Mouse (Mus musculus) gastrocnemius, postnatal 4 days (tissue): ENCODE data around the gene P2rx6. TPM values are rescaled to one million over a fixed set of nuclear protein-coding genes. Genes with fewer than 3 reads are reported as not detected.
"Not testable (repeated sequence)": the region's sequence is repeated elsewhere in the genome, so short reads cannot be mapped to it uniquely, and the experiment has no call there.

Experiments
- DNase-seq, 2 experiments: peaks; one replicate each; pipeline ENCODE4 v3.0.0; 2021 to 2022; ENCODE audit warnings: low spot score in 2 of 2, mixed read lengths in 2 of 2
- total RNA-seq, 2 experiments: library from RNA; stranded (reverse); gene quantifications; 2 replicates each; pipeline ENCODE4 v1.2.3; 2021

The P2rx6 gene
- total RNA-seq, 2 experiments from 2014 or later: 6.3 to 7.5 TPM

GRCm38 (mm10) chr16:17561128-17561750 is 446 bp upstream of the P2rx6 start, which contains the start of gene Lrrc74b:
Gene Lrrc74b, minus strand, starts transcription at chr16:17561247.
- peak in 1 of 2 experiments; percentile 72 for DNase-seq

GRCm38 (mm10) chr16:17563580-17563979 is 1.9 kb downstream of the P2rx6 start:
- DNase-seq: no peak

DNA sequence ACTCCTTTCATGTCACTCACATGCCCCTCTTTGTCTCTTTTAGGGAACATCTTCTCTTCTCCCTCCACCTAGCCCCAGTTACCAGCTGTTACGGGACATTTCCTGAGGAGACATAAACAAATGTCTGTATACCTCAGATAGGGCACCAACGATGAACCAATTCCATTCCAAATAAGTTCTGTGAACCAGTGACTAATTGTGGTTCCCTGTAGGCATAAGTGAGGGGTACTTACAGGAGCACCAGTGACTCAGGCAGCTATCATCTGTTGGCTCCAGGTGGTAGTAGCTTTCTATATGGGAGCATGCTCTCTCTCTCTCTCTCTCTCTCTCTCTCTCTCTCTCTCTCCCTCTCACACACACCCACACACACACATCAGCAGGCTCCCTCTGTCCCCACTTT is 2.5 kb downstream of the P2rx6 start:
- DNase-seq: no peak

GRCm38 (mm10) chr16:17564771-17565170 is 3.1 kb downstream of the P2rx6 start:
- no peak for DNase-seq

- no peak for DNase-seq
Measured at GRCm38 (mm10) chr16:17566186-17566585, 4.5 kb downstream of the P2rx6 start.

GRCm38 (mm10) chr16:17575870-17576824 is 14.5 kb downstream of the P2rx6 start:
- DNase-seq: peak; percentile 36 to 60

DNA sequence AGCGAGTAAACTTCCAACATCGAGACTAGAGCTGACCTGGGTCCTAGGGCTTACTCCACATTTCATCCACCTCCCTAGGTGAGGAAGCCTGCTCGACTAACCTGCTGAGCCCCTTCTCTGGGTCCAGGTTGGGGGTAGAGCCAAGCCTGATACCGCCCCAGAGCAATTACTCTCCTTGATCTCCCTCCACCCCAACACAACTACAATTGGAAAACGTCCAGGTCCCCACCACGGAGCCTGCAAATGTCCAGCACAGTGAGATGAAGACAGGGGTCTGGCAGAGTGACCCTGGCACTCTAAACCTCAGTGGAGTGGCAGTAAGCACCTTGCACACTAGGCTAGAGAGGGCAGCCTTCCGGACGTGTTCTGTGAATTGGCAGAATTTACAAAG is 15.1 kb downstream of the P2rx6 start:
- DNase-seq: no peak

DNA sequence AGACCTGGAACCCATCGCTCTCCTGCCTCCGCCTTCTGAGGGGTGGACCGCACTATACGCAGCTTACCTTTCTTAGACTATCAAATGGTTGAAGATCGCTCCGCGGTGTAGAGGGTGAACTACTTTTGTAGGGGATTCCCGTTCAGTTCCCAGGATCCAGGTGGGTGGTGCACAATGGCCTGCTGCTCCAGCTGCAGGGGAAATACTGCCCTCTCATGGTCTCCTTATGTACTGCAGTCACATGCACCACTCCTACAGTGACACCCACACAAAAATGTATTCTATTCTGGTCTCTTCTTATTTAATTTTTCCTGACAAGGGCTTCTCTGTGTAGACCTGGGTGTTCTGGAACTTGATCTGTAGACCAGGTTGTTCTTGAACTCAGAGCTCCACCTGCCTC is 21.4 kb downstream of the P2rx6 start, which contains the start of gene Slc7a4:
TSS of gene Slc7a4 (minus strand) at position 151 of the 400 bp plus-strand sequence.
- no peak for DNase-seq

DNA sequence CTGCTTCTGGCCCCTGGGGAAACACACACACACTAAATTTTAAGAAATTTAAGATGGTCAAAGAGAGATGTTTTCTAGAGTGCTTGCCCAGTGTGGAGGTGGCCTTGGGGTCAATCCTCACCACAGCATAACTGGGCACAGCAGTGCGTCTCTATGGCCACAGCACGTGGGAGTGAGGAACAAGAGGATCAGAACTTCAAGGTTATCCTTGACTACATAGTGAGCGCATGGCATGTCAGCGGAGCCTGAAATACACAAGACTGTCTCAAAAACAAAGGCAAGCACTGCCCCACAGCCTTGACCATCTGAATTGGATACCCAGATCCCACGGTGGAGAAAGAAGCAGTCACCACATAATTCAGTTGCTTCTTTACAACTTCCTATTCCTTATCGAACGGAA is 22.9 kb downstream of the P2rx6 start:
- DNase-seq: no peak

DNA sequence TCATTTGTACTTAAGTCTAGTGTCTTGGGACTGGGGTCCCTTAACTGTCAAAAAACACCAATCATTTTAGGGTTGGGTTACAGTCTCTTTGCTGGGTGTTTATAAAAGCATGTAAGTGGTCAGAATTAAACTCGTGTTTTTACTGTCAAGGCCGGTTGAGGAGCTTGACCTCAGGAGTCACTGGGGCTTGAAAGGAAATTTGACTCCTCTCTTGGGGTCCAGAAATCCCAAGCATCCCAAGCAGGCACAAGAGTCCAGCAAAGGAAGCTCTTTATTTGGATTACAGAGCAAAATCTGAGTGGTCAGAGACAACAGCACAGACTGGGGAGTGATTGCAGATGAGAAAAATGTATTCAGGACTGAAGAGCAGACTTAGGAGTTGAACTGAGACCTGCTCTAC is 29.0 kb downstream of the P2rx6 start:
- no peak for DNase-seq

GRCm38 (mm10) chr16:17600944-17601562 is 39.4 kb downstream of the P2rx6 start:
- DNase-seq: no peak

DNA sequence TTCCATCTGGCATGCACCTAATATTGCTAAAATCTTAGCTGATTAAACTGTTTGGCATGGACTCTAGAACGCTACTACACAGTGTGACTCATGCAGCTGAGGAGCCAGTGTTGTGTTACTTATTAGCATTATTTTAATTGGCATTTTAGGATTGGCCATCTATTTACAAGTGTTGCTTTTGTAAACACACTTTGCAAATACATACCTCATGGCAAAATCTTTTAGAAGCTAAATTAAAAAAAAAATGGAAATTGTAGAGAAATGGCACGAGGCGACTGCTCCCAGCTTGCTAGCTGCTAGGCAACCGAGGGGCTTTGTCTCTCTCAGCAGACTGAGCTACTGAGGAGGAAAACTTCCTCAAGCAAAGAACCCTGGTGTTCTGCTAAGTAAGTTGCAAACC is 43.3 kb downstream of the P2rx6 start:
- DNase-seq: no peak

GRCm38 (mm10) chr16:17605684-17606083 is 44.0 kb downstream of the P2rx6 start:
- no peak for DNase-seq

GRCm38 (mm10) chr16:17611383-17611782 is 49.7 kb downstream of the P2rx6 start:
- no peak for DNase-seq

- DNase-seq: not testable (repeated sequence)
Measured at GRCm38 (mm10) chr16:17614740-17615139, 53.1 kb downstream of the P2rx6 start.

GRCm38 (mm10) chr16:17616212-17616611 is 54.5 kb downstream of the P2rx6 start:
- no peak for DNase-seq

- DNase-seq: peak in 1 of 2 experiments; percentile 31
Measured at GRCm38 (mm10) chr16:17617922-17618565, 56.4 kb downstream of the P2rx6 start.

GRCm38 (mm10) chr16:17619198-17620105 is 57.8 kb downstream of the P2rx6 start, which contains the start of gene Smpd4:
Gene Smpd4, plus strand, starts transcription at chr16:17619354.
- DNase-seq: peak; percentile 89 to 91

- no peak for DNase-seq
Measured at GRCm38 (mm10) chr16:17621936-17622335, 60.3 kb downstream of the P2rx6 start.
